Mouse (Mus musculus): ENCODE measurements around the gene Fam57b. TPM values are rescaled to one million over a fixed set of nuclear protein-coding genes. Genes with fewer than 3 reads are reported as not detected.

The Fam57b gene
- polyA plus RNA-seq, 1 experiment from 2014 or later = 52.8 TPM

- Histone ChIP-seq H3K9me3 (ENCODE audit: control insufficient read depth, low read length) (no peaks in the 10 kb centered on the region), H3K36me3 (ENCODE audit: control insufficient read depth, insufficient read depth, low read length) (peaks cover 2% of the 10 kb centered on the region; the same call in 1 of the 2 replicates), H3K27ac (ENCODE audit: low read depth, low read length) (no peak overlapping the region), H3K4me3 (ENCODE audit: low read length) (no peak overlapping the region), H3K9ac (ENCODE audit: low read depth, low read length) (no peak overlapping the region; the same call in 1 of the 2 replicates), H3K4me2 (ENCODE audit: low read length) (peak overlapping the region; percentile 73; the same call in 1 of the 2 replicates), H3K4me1 (ENCODE audit: control insufficient read depth, insufficient read depth, low read depth, low read length) (peaks cover 26% of the 10 kb centered on the region), H3K27me3 (replicated peaks; ENCODE audit: control insufficient read depth, insufficient read depth, low read length) (no peaks in the 10 kb centered on the region)
- 17% methylated on average over 8 of the region's 8 CpGs for WGBS
- ATAC-seq = no peak
Observed at GRCm38 (mm10) chr7:126825403-126825802, 27.9 kb downstream of the Fam57b start.

GRCm38 (mm10) chr7:126825952-126826351 lies 28.5 kb downstream of the Fam57b start:
- Histone ChIP-seq H3K27ac (ENCODE audit: low read depth, low read length) (no peak overlapping the region), H3K4me2 (ENCODE audit: low read length) (no peak overlapping the region), H3K27me3 (replicated peaks; ENCODE audit: control insufficient read depth, insufficient read depth, low read length) (no peaks in the 10 kb centered on the region), H3K9ac (ENCODE audit: low read depth, low read length) (no peak overlapping the region), H3K4me3 (ENCODE audit: low read length) (no peak overlapping the region), H3K4me1 (ENCODE audit: control insufficient read depth, insufficient read depth, low read depth, low read length) (peaks cover 26% of the 10 kb centered on the region), H3K36me3 (ENCODE audit: control insufficient read depth, insufficient read depth, low read length) (peaks cover 2% of the 10 kb centered on the region; the same call in 1 of the 2 replicates), H3K9me3 (ENCODE audit: control insufficient read depth, low read length) (no peaks in the 10 kb centered on the region)
- WGBS = 85% methylated on average over 5 of the region's 5 CpGs
- ATAC-seq = no peak

GRCm38 (mm10) chr7:126831539-126831938 lies 34.1 kb downstream of the Fam57b start, which contains the start of gene 4930451I11Rik:
TSS of gene 4930451I11Rik (minus strand) at chr7:126831639.
- H3K4me1 ChIP-seq (ENCODE audit: control insufficient read depth, insufficient read depth, low read depth, low read length) = peaks cover 6% of the 10 kb centered on the region
- H3K9ac ChIP-seq (ENCODE audit: low read depth, low read length) = peak within 1 kb of the TSS; percentile 41
- peaks cover 2% of the 10 kb centered on the region; the same call in 1 of the 2 replicates for H3K36me3 ChIP-seq (ENCODE audit: control insufficient read depth, insufficient read depth, low read length)
- ATAC-seq = peak; percentile 3; the same call in 1 of the 2 replicates
- no peaks in the 10 kb centered on the region for H3K9me3 ChIP-seq (ENCODE audit: control insufficient read depth, low read length)
- H3K27ac ChIP-seq (ENCODE audit: low read depth, low read length) = peak within 1 kb of the TSS; percentile 63; the same call in 1 of the 2 replicates
- H3K4me3 ChIP-seq (ENCODE audit: low read length) = peak within 1 kb of the TSS; percentile 28
- H3K4me2 ChIP-seq (ENCODE audit: low read length) = peak within 1 kb of the TSS; percentile 61
- no peaks in the 10 kb centered on the region for H3K27me3 ChIP-seq (replicated peaks; ENCODE audit: control insufficient read depth, insufficient read depth, low read length)
- 56% methylated on average over 5 of the region's 5 CpGs for WGBS

- peak; percentile 78 for ATAC-seq
- 1% methylated on average over 21 of the region's 21 CpGs for WGBS
Observed at GRCm38 (mm10) chr7:126832036-126832598, 34.6 kb downstream of the Fam57b start.

GRCm38 (mm10) chr7:126833294-126833693 lies 35.8 kb downstream of the Fam57b start:
- ATAC-seq = no peak
- Histone ChIP-seq H3K4me2 (ENCODE audit: low read length) (no peak overlapping the region), H3K4me3 (ENCODE audit: low read length) (no peak overlapping the region), H3K27me3 (replicated peaks; ENCODE audit: control insufficient read depth, insufficient read depth, low read length) (no peaks in the 10 kb centered on the region), H3K36me3 (ENCODE audit: control insufficient read depth, insufficient read depth, low read length) (peaks cover 2% of the 10 kb centered on the region; the same call in 1 of the 2 replicates), H3K9ac (ENCODE audit: low read depth, low read length) (no peak overlapping the region), H3K27ac (ENCODE audit: low read depth, low read length) (no peak overlapping the region), H3K4me1 (ENCODE audit: control insufficient read depth, insufficient read depth, low read depth, low read length) (peaks cover 6% of the 10 kb centered on the region), H3K9me3 (ENCODE audit: control insufficient read depth, low read length) (no peaks in the 10 kb centered on the region)
- WGBS = 90% methylated on average over 1 of the region's 1 CpGs

More at GRCm38 (mm10) chr7:126832036-126832598, 34.6 kb downstream of the Fam57b start:
- H3K4me1 ChIP-seq (ENCODE audit: control insufficient read depth, insufficient read depth, low read depth, low read length) = peaks cover 6% of the 10 kb centered on the region
- peak overlapping the region; percentile 41; the same call in 1 of the 2 replicates for H3K9ac ChIP-seq (ENCODE audit: low read depth, low read length)
- H3K36me3 ChIP-seq (ENCODE audit: control insufficient read depth, insufficient read depth, low read length) = peaks cover 2% of the 10 kb centered on the region; the same call in 1 of the 2 replicates
- peak overlapping the region; percentile 63; the same call in 1 of the 2 replicates for H3K27ac ChIP-seq (ENCODE audit: low read depth, low read length)
- H3K9me3 ChIP-seq (ENCODE audit: control insufficient read depth, low read length) = no peaks in the 10 kb centered on the region
- H3K27me3 ChIP-seq (replicated peaks; ENCODE audit: control insufficient read depth, insufficient read depth, low read length) = no peaks in the 10 kb centered on the region
- peak overlapping the region; percentile 28 for H3K4me3 ChIP-seq (ENCODE audit: low read length)
- H3K4me2 ChIP-seq (ENCODE audit: low read length) = peak overlapping the region; percentile 61

GRCm38 (mm10) chr7:126843276-126843675 lies 45.8 kb downstream of the Fam57b start:
- H3K9me3 ChIP-seq (ENCODE audit: control insufficient read depth, low read length) = no peaks in the 10 kb centered on the region
- H3K4me2 ChIP-seq (ENCODE audit: low read length) = no peak overlapping the region
- H3K27me3 ChIP-seq (replicated peaks; ENCODE audit: control insufficient read depth, insufficient read depth, low read length) = no peaks in the 10 kb centered on the region
- H3K36me3 ChIP-seq (ENCODE audit: control insufficient read depth, insufficient read depth, low read length) = no peaks in the 10 kb centered on the region
- 80% methylated on average over 9 of the region's 9 CpGs for WGBS
- no peak overlapping the region for H3K4me3 ChIP-seq (ENCODE audit: low read length)
- H3K9ac ChIP-seq (ENCODE audit: low read depth, low read length) = no peak overlapping the region
- H3K27ac ChIP-seq (ENCODE audit: low read depth, low read length) = no peak overlapping the region
- no peak for ATAC-seq
- peaks cover 8% of the 10 kb centered on the region for H3K4me1 ChIP-seq (ENCODE audit: control insufficient read depth, insufficient read depth, low read depth, low read length)

GRCm38 (mm10) chr7:126845516-126845915 lies 48.0 kb downstream of the Fam57b start:
- peaks cover 13% of the 10 kb centered on the region for H3K4me1 ChIP-seq (ENCODE audit: control insufficient read depth, insufficient read depth, low read depth, low read length)
- WGBS = 32% methylated on average over 2 of the region's 2 CpGs
- no peak overlapping the region for H3K27ac ChIP-seq (ENCODE audit: low read depth, low read length)
- 0 out of 2 replicates have a peak, but pooled peaks cover 2% of the 10 kb centered on the region for H3K27me3 ChIP-seq (replicated peaks; ENCODE audit: control insufficient read depth, insufficient read depth, low read length)
- no peaks in the 10 kb centered on the region for H3K36me3 ChIP-seq (ENCODE audit: control insufficient read depth, insufficient read depth, low read length)
- no peaks in the 10 kb centered on the region for H3K9me3 ChIP-seq (ENCODE audit: control insufficient read depth, low read length)
- no peak overlapping the region for H3K4me3 ChIP-seq (ENCODE audit: low read length)
- ATAC-seq = no peak
- no peak overlapping the region for H3K4me2 ChIP-seq (ENCODE audit: low read length)
- no peak overlapping the region for H3K9ac ChIP-seq (ENCODE audit: low read depth, low read length)

- 0 out of 2 replicates have a peak, but pooled peaks cover 2% of the 10 kb centered on the region for H3K27me3 ChIP-seq (replicated peaks; ENCODE audit: control insufficient read depth, insufficient read depth, low read length)
- peaks cover 13% of the 10 kb centered on the region for H3K4me1 ChIP-seq (ENCODE audit: control insufficient read depth, insufficient read depth, low read depth, low read length)
- 18% methylated on average over 4 of the region's 4 CpGs for WGBS
- peak within 1 kb of the TSS; percentile 99 for H3K4me2 ChIP-seq (ENCODE audit: low read length)
- H3K9me3 ChIP-seq (ENCODE audit: control insufficient read depth, low read length) = no peaks in the 10 kb centered on the region
- ATAC-seq = no peak
- peak within 1 kb of the TSS; percentile 61 for H3K4me3 ChIP-seq (ENCODE audit: low read length)
- H3K36me3 ChIP-seq (ENCODE audit: control insufficient read depth, insufficient read depth, low read length) = 0 out of 2 replicates have a peak, but pooled peaks cover 2% of the 10 kb centered on the region
- H3K9ac ChIP-seq (ENCODE audit: low read depth, low read length) = peak within 1 kb of the TSS; percentile 81
- H3K27ac ChIP-seq (ENCODE audit: low read depth, low read length) = peak within 1 kb of the TSS; percentile 54; the same call in 1 of the 2 replicates
Observed at GRCm38 (mm10) chr7:126847116-126847420, 49.6 kb downstream of the Fam57b start, which contains the start of gene Doc2a. TSS of gene Doc2a (plus strand) at chr7:126847416.

Data from hindbrain, embryonic 16.5 days (tissue).